Mouse (Mus musculus) C2C12 (cell line): ENCODE results near the gene Bhmt. TPM values are rescaled to one million over a fixed set of nuclear protein-coding genes. Genes with fewer than 3 reads are reported as not detected.

Experiments
- H3K27me3 ChIP-seq: one replicate; pipeline ENCODE4 v1.6.1; 2011; ENCODE audit not compliant: control insufficient read depth, insufficient read depth, insufficient read length
- H3K36me3 ChIP-seq: one replicate; pipeline ENCODE4 v1.6.1; 2011; ENCODE audit not compliant: control insufficient read depth, insufficient read depth
- H3K4me3 ChIP-seq: one replicate; pipeline ENCODE4 v1.5.1; 2011; ENCODE audit warnings: mild to moderate bottlenecking, control low read depth; ENCODE audit not compliant: poor library complexity, insufficient read depth, severe bottlenecking
- H3K79me2 ChIP-seq: one replicate; pipeline ENCODE4 v1.6.1; 2011; ENCODE audit not compliant: control insufficient read depth, insufficient read depth
- H3K79me3 ChIP-seq: one replicate; pipeline ENCODE4 v1.6.1; 2011; ENCODE audit warnings: low read depth, control low read depth
- H3ac ChIP-seq: one replicate; pipeline ENCODE3; 2011; ENCODE audit warnings: low read depth; ENCODE audit not compliant: control insufficient read depth, insufficient read length
- CEBPB ChIP-seq: IDR thresholded peaks from one replicate; pipeline ENCODE4 v1.6.1; 2011; ENCODE audit warnings: low read depth, mild to moderate bottlenecking, control low read depth, moderate library complexity
- CTCF ChIP-seq: IDR thresholded peaks from one replicate; pipeline ENCODE4 v1.5.1; 2011; ENCODE audit not compliant: control insufficient read depth, insufficient read depth, insufficient read length
- FOSL1 ChIP-seq: IDR thresholded peaks from one replicate; pipeline ENCODE4 v1.8.0; 2011; ENCODE audit warnings: mild to moderate bottlenecking, low read length; ENCODE audit not compliant: poor library complexity, insufficient read depth, severe bottlenecking
- MAX ChIP-seq: IDR thresholded peaks from one replicate; pipeline ENCODE4 v1.6.1; 2011; ENCODE audit warnings: mild to moderate bottlenecking, control low read depth
- MYOD1 ChIP-seq: IDR thresholded peaks from one replicate; pipeline ENCODE4 v1.6.1; 2011; ENCODE audit warnings: low read depth; ENCODE audit not compliant: control insufficient read depth, insufficient read length
- MYOG ChIP-seq: IDR thresholded peaks from one replicate; pipeline ENCODE4 v1.6.1; 2011; ENCODE audit not compliant: control insufficient read depth, insufficient read length; ENCODE audit errors: extremely low read depth
- USF1 ChIP-seq: IDR thresholded peaks from one replicate; pipeline ENCODE4 v1.6.1; 2011; ENCODE audit warnings: low read depth, mild to moderate bottlenecking, control low read depth, moderate library complexity
- polyA plus RNA-seq: library from polyadenylated mRNA; unstranded; fragments of >200 nt; fragmentation: generic; extraction: Trizol; gene quantifications from one replicate; pipeline ENCODE4 v1.2.1, GENCODE M21; 2012; ENCODE audit warnings: missing spikeins

Gene Bhmt
- polyA plus RNA-seq, 1 experiment = not detected

- Histone ChIP-seq H3K36me3 (no peaks in the 10 kb centered on the region), H3K27me3 (peaks cover 4% of the 10 kb centered on the region), H3K4me3 (no peak overlapping the region), H3K79me3 (no peaks in the 10 kb centered on the region), H3K79me2 (no peaks in the 10 kb centered on the region), H3ac (no peak overlapping the region)
- no peak for TF ChIP-seq MYOG
- no peak for TF ChIP-seq CTCF
- TF ChIP-seq MYOD1 = no peak
- TF ChIP-seq FOSL1 = no peak
- no peak for TF ChIP-seq MAX
- TF ChIP-seq USF1 = no peak
- no peak for TF ChIP-seq CEBPB
Measured at GRCm38 (mm10) chr13:93613771-93614170, 24.0 kb downstream of the Bhmt start.

DNA sequence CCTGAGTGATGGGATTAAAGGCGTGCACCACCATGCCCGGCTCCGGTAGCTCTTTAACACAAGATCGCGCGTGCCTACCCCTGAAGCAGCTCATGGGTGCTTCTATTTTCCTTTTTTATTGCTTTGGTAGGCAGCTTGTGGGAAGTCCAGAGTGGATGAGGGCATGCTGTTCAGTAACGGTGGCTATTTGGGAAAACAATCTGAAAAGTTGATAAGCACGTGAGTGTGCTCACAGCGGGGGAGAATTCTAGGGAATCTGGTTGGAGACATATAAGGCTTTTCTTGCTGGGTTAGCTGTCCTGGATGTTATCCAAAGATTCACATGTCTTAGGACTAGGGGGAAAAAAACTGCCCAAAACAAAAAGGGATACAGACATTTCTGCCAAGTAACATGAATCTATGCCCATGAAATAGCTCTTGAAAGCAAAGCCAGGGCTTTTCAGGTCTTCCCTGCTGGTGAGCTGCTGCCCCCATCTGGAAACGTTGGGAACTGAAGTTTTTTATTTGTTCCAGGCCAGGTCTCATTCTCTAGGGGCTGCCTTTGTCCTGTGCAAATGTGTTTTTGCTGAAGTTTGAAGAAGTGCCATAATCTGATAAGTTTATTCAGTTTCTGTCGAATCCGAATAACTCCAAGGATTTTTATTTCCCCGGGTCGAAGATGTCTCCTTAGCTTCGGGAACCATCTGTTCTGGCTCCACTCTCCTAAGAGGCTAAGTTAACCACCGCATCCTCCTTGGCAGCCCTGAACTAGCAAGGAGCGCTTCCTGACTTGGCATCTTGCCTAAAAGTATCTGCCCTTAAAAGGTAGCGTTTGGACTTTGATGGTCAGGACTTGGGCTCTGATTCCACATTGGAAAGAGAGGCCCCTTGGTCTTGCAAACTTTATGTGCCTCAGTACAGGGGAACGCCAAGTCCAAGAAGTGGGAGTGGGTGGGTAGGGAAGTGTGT, 24.8 kb downstream of the Bhmt start:
- Histone ChIP-seq H3K36me3 (no peaks in the 10 kb centered on the region), H3K4me3 (no peak overlapping the region), H3ac (no peak overlapping the region), H3K79me2 (no peaks in the 10 kb centered on the region), H3K27me3 (no peaks in the 10 kb centered on the region), H3K79me3 (no peaks in the 10 kb centered on the region)
- TF ChIP-seq CTCF = peak; percentile 13
- no peak for TF ChIP-seq MYOG
- no peak for TF ChIP-seq CEBPB
- no peak for TF ChIP-seq MAX
- TF ChIP-seq FOSL1 = no peak

DNA sequence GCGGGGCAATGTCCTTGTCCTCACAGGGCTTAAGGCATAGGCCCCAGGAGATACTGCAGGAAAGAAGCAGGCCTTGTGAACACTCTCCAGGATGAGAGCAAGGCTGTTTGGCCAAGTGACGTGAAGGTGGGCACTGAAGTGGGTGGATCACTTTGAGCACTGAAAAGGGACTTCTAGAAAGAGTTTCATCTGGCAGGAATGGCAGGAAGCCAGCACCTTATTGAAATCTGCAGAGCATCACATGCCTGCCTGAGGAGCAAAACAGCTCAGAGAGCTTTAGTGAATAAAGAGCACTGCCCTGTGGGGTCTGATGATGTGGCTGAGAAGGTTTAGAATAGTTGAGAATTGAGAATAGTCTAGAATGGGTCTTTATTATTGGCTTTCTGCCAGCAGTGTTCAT, 29.3 kb downstream of the Bhmt start:
- H3K36me3 ChIP-seq = no peaks in the 10 kb centered on the region
- no peak overlapping the region for H3K4me3 ChIP-seq
- H3K27me3 ChIP-seq = peaks cover 3% of the 10 kb centered on the region
- H3K79me3 ChIP-seq = no peaks in the 10 kb centered on the region
- H3K79me2 ChIP-seq = no peaks in the 10 kb centered on the region
- H3ac ChIP-seq = no peak overlapping the region
- TF ChIP-seq CEBPB = no peak
- TF ChIP-seq MYOD1 = no peak
- TF ChIP-seq FOSL1 = no peak
- no peak for TF ChIP-seq CTCF
- TF ChIP-seq USF1 = no peak
- no peak for TF ChIP-seq MAX
- TF ChIP-seq MYOG = no peak

- Histone ChIP-seq H3K36me3 (no peaks in the 10 kb centered on the region), H3K79me3 (no peaks in the 10 kb centered on the region), H3K4me3 (no peak overlapping the region), H3K79me2 (no peaks in the 10 kb centered on the region), H3ac (no peak overlapping the region), H3K27me3 (peaks cover 3% of the 10 kb centered on the region)
- TF ChIP-seq USF1 (no peak), CEBPB (no peak), MYOG (no peak), CTCF (no peak), MYOD1 (no peak), MAX (no peak), FOSL1 (no peak)
Measured at GRCm38 (mm10) chr13:93607701-93608100, 30.1 kb downstream of the Bhmt start.

DNA sequence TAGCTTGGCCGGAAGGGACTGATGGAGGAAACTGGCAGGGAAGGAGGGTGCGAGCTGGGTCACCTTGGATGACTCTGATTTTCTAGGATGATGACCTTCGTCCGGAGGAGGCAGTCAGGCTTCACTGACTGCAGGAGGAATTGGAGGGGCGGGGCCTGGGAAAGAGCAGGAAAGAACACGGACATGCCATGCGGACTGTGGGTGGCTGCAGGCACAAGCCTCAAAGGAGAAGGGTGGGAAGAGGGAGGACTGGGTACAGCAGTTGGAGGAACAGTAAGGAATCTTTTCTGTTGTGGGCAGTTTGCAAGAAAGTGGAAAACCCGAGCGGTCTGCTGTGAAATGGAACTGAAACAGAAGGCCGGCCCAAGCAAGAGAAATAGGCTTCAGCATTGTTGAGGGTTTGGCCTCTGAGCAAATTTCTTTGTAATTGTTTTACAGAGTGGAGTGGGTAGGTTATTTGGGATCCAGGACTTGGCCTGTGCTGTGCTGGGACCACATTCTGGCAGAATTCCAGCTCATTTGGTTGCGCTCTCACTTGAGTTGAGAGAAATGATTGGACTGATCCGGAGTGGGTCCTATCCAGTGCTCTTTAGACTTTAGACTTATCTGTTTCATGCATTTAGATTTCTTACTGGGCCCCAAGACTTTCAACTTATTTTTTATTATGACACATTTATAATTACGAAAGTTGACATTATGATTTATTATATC, 30.7 kb downstream of the Bhmt start:
- no peaks in the 10 kb centered on the region for H3K36me3 ChIP-seq
- H3K79me3 ChIP-seq = no peaks in the 10 kb centered on the region
- H3K79me2 ChIP-seq = no peaks in the 10 kb centered on the region
- H3K27me3 ChIP-seq = peaks cover 3% of the 10 kb centered on the region
- no peak overlapping the region for H3K4me3 ChIP-seq
- TF ChIP-seq MYOD1 (no peak), MYOG (no peak), USF1 (no peak), CEBPB (no peak), CTCF (no peak), FOSL1 (no peak), MAX (no peak)
- H3ac ChIP-seq = no peak overlapping the region

DNA sequence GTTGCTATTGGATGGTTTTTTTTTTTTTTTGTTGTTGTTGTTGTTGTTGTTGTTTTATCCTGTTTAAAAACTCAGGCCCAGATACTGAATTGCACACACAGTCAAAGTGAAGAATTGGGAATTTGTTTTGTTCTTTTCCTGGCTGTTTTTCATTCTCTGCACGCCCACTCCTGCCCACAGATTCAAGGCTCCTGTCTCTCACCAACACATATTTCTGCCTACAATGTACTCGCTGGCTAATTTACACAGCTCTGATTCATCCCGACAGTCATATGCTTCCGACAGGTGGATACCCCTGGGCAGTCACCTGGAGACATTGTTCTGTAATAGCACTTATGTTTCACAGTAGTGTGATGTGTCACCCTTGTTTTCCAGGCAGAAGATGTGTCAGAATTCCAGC, 33.1 kb downstream of the Bhmt start:
- no peaks in the 10 kb centered on the region for H3K79me3 ChIP-seq
- TF ChIP-seq MYOD1 = no peak
- TF ChIP-seq FOSL1 = no peak
- TF ChIP-seq CEBPB = no peak
- no peak for TF ChIP-seq MAX
- no peak for TF ChIP-seq USF1
- no peak for TF ChIP-seq CTCF
- H3K79me2 ChIP-seq = no peaks in the 10 kb centered on the region
- H3K27me3 ChIP-seq = peaks cover 3% of the 10 kb centered on the region
- no peak overlapping the region for H3ac ChIP-seq
- H3K36me3 ChIP-seq = no peaks in the 10 kb centered on the region
- no peak overlapping the region for H3K4me3 ChIP-seq
